Mouse (Mus musculus) brain, embryonic 14.5 days (tissue): ENCODE data around the gene Lnpep. TPM values are rescaled to one million over a fixed set of nuclear protein-coding genes. Genes with fewer than 3 reads are reported as not detected.

Experiments used
- DNase-seq: peaks from one replicate; pipeline ENCODE4 v3.0.0-alpha.2; 2011; ENCODE audit warnings: low read depth
- CTCF ChIP-seq: fragments of 200-500 bp; IDR thresholded peaks from 2 replicates; pipeline ENCODE4 v1.5.1; 2012; ENCODE audit warnings: inconsistent platforms, mild to moderate bottlenecking, moderate library complexity, borderline replicate concordance; ENCODE audit not compliant: insufficient read depth, insufficient read length; ENCODE audit errors: extremely low read depth
- POLR2A ChIP-seq: fragments of 200-500 bp; IDR thresholded peaks from 2 replicates; pipeline ENCODE4 v1.6.1; 2012; ENCODE audit warnings: mild to moderate bottlenecking, inconsistent platforms, borderline replicate concordance; ENCODE audit not compliant: poor library complexity, insufficient read depth, insufficient read length, severe bottlenecking; ENCODE audit errors: extremely low read depth
- polyA plus RNA-seq: library from polyadenylated mRNA; depleted of rRNA; stranded (reverse); fragments of >200 nt; gene quantifications from 2 replicates; pipeline ENCODE4 v1.2.3, GENCODE M21; 2012; rRNA removed

Lnpep gene
- polyA plus RNA-seq, 1 experiment = 12.9 TPM

DNA sequence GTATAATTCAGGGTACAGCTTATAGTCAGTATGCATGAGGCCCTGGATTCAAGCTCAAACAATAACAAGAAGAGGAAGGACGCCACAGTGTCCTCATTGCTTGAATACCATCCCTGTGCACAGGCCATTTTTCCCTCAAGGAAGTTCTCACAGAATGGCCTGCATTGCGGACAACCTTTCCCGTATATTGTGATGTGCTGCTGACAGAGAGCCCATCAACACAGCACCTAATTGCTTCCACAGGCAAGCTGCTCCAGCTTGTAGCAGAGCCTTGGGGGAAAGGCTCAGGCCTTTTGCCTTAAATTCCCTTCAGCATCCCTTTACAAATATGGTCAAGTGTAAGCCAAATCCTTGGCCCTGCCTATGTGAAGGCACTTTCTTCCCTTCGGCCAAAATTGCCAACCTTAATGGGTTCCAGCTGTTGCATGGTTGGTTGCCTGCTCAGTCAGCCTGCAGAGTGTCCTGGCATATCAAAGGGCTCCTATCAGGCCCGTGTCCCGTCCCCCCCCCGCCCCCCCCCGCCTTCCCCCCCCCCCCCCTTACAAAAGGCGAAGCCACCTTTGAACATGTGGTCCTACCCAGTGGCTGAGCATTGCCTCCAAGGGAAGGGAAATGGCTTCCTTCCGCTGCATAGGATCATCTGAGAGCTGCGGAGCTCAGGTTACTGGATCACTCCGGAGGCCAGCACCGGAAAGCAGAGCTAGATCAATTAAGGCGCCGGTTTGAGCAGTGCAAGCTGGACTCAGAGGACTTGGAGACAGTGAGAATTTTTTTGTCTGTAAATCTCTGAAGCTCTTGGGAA lies 133.8 kb downstream of the Lnpep start:
- TF ChIP-seq POLR2A (no peak), CTCF (no peak)
- DNase-seq = no peak

DNA sequence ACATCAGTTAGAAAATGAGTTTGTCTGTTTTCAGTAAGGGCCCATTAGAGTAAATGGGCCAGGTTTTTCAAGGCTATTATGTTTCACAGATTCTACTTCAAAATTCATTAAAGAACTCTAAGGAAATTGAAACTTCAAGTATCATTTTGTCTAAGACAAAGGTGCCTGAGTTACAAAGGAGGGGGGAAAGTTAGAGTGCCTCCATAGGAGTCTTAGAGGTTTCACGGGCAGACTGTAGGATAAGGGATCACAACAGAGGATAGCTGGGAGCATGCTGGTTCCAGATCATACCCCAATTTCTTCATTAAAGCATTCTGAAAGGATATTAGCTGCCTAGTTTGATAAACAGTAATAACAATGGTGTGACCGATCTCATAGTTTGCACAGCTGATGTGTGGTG lies 139.1 kb downstream of the Lnpep start:
- no peak for DNase-seq
- TF ChIP-seq CTCF (no peak), POLR2A (no peak)

Other genes starting within 250 kb of the Lnpep start
- gene Lix1, start 222.4 kb downstream of the Lnpep start, polyA plus RNA-seq = 10.3 and 15.1 TPM in 2 replicates
- not detected in 2 replicates for gene Vmn2r90, start 78.7 kb upstream of the Lnpep start, polyA plus RNA-seq
- 58.8 and 80.4 TPM in 2 replicates for gene Spaca6, start 202.1 kb upstream of the Lnpep start, polyA plus RNA-seq
- gene Has1, start 230.2 kb upstream of the Lnpep start, polyA plus RNA-seq = 0.11 and 0.25 TPM in 2 replicates